Mouse (Mus musculus) forebrain, embryonic 11.5 days (tissue): Measurements from ENCODE around the gene Mobp. TPM values are rescaled to one million over a fixed set of nuclear protein-coding genes. Genes with fewer than 3 reads are reported as not detected.
A peak's percentile ranks its signal among the peaks of the same experiment; 100 is the strongest.

Experiments used
- ATAC-seq: fragments of 200-750 bp; cut with Nextera tagmentation; replicated peaks from 2 replicates; pipeline ENCODE4 v1.8.0; 2017; ENCODE audit warnings: moderate TSS enrichment; ENCODE audit not compliant: low FRiP score
- DNase-seq: peaks from one replicate; pipeline ENCODE4 v3.0.0-alpha.2; 2017; ENCODE audit warnings: low spot score
- H3K27ac ChIP-seq: fragments of 300-500 bp; sonication (generic); 2 replicates; pipeline ENCODE4 v1.5.1; 2014; ENCODE audit warnings: low read depth, low read length
- H3K27me3 ChIP-seq: fragments of 300-500 bp; sonication (generic); 2 replicates; pipeline ENCODE4 v1.6.1; 2014; ENCODE audit warnings: mild to moderate bottlenecking, low read length, mixed read lengths; ENCODE audit not compliant: control insufficient read depth, insufficient read depth
- H3K36me3 ChIP-seq: fragments of 300-500 bp; sonication (generic); 2 replicates; pipeline ENCODE4 v1.6.1; 2014; ENCODE audit warnings: mild to moderate bottlenecking, low read length, moderate library complexity, mixed read lengths; ENCODE audit not compliant: control insufficient read depth, insufficient read depth
- H3K4me1 ChIP-seq: fragments of 300-500 bp; sonication (generic); replicated peaks from 2 replicates; pipeline ENCODE4 v1.6.1; 2014; ENCODE audit warnings: low read length, mixed read lengths; ENCODE audit not compliant: control insufficient read depth, insufficient read depth
- H3K4me2 ChIP-seq: fragments of 300-500 bp; sonication (generic); 2 replicates; pipeline ENCODE4 v1.6.1; 2014; ENCODE audit warnings: low read depth, mild to moderate bottlenecking, low read length, moderate library complexity, mixed read lengths; ENCODE audit not compliant: severe bottlenecking
- H3K4me3 ChIP-seq: fragments of 300-500 bp; sonication (generic); 2 replicates; pipeline ENCODE4 v1.5.1; 2014; ENCODE audit warnings: low read depth, low read length
- H3K9ac ChIP-seq: fragments of 300-500 bp; sonication (generic); 2 replicates; pipeline ENCODE4 v1.6.1; 2014; ENCODE audit warnings: low read length
- H3K9me3 ChIP-seq: fragments of 300-500 bp; sonication (generic); 2 replicates; pipeline ENCODE4 v1.6.1; 2016; ENCODE audit warnings: low read length, mixed read lengths; ENCODE audit not compliant: control insufficient read depth
- WGBS: fragments of 180-500 bp; shearing (Covaris S2); extraction: QIAGEN DNeasy Blood & Tissue Kit; methylation state at CpG from one replicate; pipeline ENCODE4 v1.1.7; 2014; 5-methylcytosine and 5-hydroxymethylcytosine counted together
- polyA plus RNA-seq: library from polyadenylated mRNA; unstranded; fragments of >200 nt; fragmentation: Nextera tagmentation; extraction: Ambion mirVana; gene quantifications from 2 replicates; pipeline ENCODE4 v1.2.1, GENCODE M21; 2014

Mobp gene
- polyA plus RNA-seq, 1 experiment from 2014 or later, result 1.9 TPM

DNA sequence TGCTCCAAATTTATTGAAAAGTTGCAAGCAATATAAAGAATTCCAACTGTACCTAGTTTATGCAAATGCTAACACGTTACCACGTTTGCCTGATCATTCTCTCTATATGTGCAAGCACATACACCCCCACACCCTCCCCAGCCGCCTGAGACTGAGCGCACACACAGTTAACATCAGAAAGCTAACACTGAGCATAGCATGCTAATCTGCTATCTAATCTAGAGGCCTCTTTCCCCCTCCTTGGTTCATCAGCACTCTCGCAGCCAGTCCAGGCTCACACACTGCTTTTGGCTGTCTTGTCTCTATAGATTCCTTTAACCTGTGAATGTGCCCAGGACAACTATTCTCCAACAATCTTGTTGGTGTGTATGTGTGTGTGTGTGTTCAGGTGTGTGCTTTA lies 1.6 kb downstream of the Mobp start:
- Histone ChIP-seq H3K36me3 (no peaks in the 10 kb centered on the region), H3K4me3 (no peak overlapping the region), H3K4me1 (peaks cover 5% of the 10 kb centered on the region; the same call in 1 of the 2 replicates), H3K9ac (no peak overlapping the region), H3K27ac (no peak overlapping the region), H3K4me2 (no peak overlapping the region), H3K9me3 (no peaks in the 10 kb centered on the region), H3K27me3 (no peaks in the 10 kb centered on the region)
- DNase-seq, result no peak
- ATAC-seq, result no peak
- 78% methylated on average over 5 of the region's 5 CpGs for WGBS

DNA sequence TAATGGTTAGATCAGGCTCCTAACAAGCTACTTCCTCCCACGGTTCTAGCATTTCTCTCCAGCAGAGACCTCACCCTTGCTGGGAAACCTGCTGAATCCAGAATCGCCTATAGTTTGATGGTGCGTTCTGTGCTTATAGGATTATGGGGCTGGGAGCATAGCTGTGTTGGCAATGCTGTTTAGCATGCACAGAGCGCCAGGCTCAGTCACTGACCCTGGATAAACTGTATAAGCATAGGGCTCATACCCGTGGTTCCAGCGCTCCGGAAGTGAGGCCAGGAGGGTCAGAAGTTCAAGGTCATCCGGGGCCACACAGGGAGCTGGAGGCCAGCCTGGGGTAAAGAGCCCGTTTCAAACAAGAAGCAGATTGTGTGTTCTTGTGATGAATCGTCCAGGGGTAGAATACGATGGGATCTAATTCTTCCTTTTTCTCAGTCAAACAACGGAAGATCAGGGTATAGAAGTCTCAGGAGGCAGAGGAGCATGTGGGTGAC lies 2.4 kb downstream of the Mobp start:
- DNase-seq (no peak), ATAC-seq (no peak)
- Histone ChIP-seq H3K27me3 (no peaks in the 10 kb centered on the region), H3K9me3 (no peaks in the 10 kb centered on the region), H3K4me1 (peaks cover 5% of the 10 kb centered on the region; the same call in 1 of the 2 replicates), H3K4me3 (no peak overlapping the region), H3K36me3 (no peaks in the 10 kb centered on the region), H3K27ac (no peak overlapping the region), H3K9ac (no peak overlapping the region), H3K4me2 (no peak overlapping the region)
- 81% methylated on average over 12 of the region's 12 CpGs for WGBS

DNA sequence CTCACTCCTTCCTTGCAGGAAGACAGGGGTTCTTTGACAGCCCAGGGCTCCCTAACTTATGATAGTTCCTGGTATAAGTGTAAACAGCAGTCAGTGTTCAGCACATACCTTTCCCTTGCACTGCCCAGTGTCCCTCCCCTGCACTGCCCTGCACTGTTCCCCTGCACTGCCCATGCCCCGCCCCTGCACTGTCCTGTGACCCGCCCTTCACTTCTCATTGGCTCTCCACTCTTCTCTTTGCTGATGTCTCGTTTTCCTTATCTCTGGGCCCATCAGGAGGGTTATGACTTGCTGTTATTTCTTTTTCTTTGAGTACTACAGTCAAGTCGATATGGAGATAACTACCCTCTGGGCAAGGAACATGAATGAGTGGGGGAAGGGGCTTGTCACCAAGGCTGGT lies 8.5 kb downstream of the Mobp start:
- H3K27ac ChIP-seq, result no peak overlapping the region
- no peaks in the 10 kb centered on the region for H3K27me3 ChIP-seq
- 40% methylated on average over 4 of the region's 4 CpGs for WGBS
- H3K4me3 ChIP-seq, result no peak overlapping the region
- no peaks in the 10 kb centered on the region for H3K36me3 ChIP-seq
- no peak overlapping the region for H3K4me2 ChIP-seq
- DNase-seq (no peak), ATAC-seq (no peak)
- H3K4me1 ChIP-seq, result no peaks in the 10 kb centered on the region; the same call in 1 of the 2 replicates
- H3K9ac ChIP-seq, result no peak overlapping the region
- H3K9me3 ChIP-seq, result no peaks in the 10 kb centered on the region; the same call in 1 of the 2 replicates

DNA sequence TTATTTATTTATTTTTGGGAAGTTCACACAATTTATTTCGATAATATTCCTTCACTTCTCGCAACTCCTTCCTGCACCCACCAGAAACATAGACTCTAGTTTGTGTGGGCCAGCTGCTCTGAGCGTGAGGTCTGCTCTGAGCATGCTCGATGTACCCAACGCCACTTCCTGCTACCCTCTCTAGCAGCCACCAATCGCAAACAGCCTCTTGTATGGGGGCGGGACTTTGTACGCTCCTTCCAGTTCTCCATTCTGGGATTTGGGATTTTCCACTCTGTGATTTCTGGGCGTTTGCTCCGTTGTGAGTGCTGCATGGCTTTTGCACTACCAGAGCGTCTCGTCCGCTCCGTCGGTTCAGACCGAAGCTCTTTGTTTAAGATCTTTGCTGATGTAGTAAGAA lies 14.4 kb downstream of the Mobp start:
- DNase-seq (no peak), ATAC-seq (no peak)
- WGBS, result 86% methylated on average over 16 of the region's 16 CpGs
- no peaks in the 10 kb centered on the region; the same call in 1 of the 2 replicates for H3K9me3 ChIP-seq
- H3K4me1 ChIP-seq, result no peaks in the 10 kb centered on the region
- H3K4me3 ChIP-seq, result no peak overlapping the region
- no peak overlapping the region for H3K9ac ChIP-seq
- no peak overlapping the region for H3K4me2 ChIP-seq
- no peak overlapping the region for H3K27ac ChIP-seq
- H3K36me3 ChIP-seq, result no peaks in the 10 kb centered on the region
- no peaks in the 10 kb centered on the region for H3K27me3 ChIP-seq

GRCm38 (mm10) chr9:120167826-120168225 lies 18.3 kb downstream of the Mobp start:
- no peak for ATAC-seq
- Histone ChIP-seq H3K36me3 (no peaks in the 10 kb centered on the region), H3K9ac (no peak overlapping the region), H3K9me3 (no peaks in the 10 kb centered on the region; the same call in 1 of the 2 replicates), H3K27ac (no peak overlapping the region), H3K4me2 (no peak overlapping the region), H3K4me1 (no peaks in the 10 kb centered on the region), H3K27me3 (no peaks in the 10 kb centered on the region), H3K4me3 (no peak overlapping the region)
- 75% methylated on average over 11 of the region's 11 CpGs for WGBS
- no peak for DNase-seq

- 47% methylated on average over 5 of the region's 5 CpGs for WGBS
- no peak; the same call in 1 of the 2 replicates for ATAC-seq
- no peak overlapping the region for H3K4me2 ChIP-seq
- no peaks in the 10 kb centered on the region for H3K27me3 ChIP-seq
- no peak overlapping the region for H3K9ac ChIP-seq
- DNase-seq, result peak; percentile 75
- no peaks in the 10 kb centered on the region for H3K36me3 ChIP-seq
- H3K9me3 ChIP-seq, result no peaks in the 10 kb centered on the region; the same call in 1 of the 2 replicates
- H3K27ac ChIP-seq, result no peak overlapping the region
- no peak overlapping the region for H3K4me3 ChIP-seq
- no peaks in the 10 kb centered on the region for H3K4me1 ChIP-seq
These were observed 21.8 kb downstream of the Mobp start for GRCm38 (mm10) chr9:120171295-120171694.

- WGBS, result 86% methylated on average over 18 of the region's 18 CpGs
- H3K4me1 ChIP-seq, result no peaks in the 10 kb centered on the region
- no peaks in the 10 kb centered on the region for H3K27me3 ChIP-seq
- H3K36me3 ChIP-seq, result no peaks in the 10 kb centered on the region
- H3K4me2 ChIP-seq, result no peak overlapping the region
- ATAC-seq, result no peak
- no peak overlapping the region for H3K27ac ChIP-seq
- no peaks in the 10 kb centered on the region; the same call in 1 of the 2 replicates for H3K9me3 ChIP-seq
- no peak overlapping the region for H3K4me3 ChIP-seq
- no peak overlapping the region for H3K9ac ChIP-seq
- DNase-seq, result no peak
These were observed 25.1 kb downstream of the Mobp start for GRCm38 (mm10) chr9:120174436-120175137.

- H3K9ac ChIP-seq, result no peak overlapping the region
- DNase-seq (peak; percentile 44), ATAC-seq (no peak)
- H3K9me3 ChIP-seq, result no peaks in the 10 kb centered on the region
- no peak overlapping the region for H3K27ac ChIP-seq
- no peak overlapping the region for H3K4me3 ChIP-seq
- WGBS, result 92% methylated on average over 10 of the region's 10 CpGs
- H3K36me3 ChIP-seq, result no peaks in the 10 kb centered on the region
- H3K4me2 ChIP-seq, result no peak overlapping the region
- H3K4me1 ChIP-seq, result no peaks in the 10 kb centered on the region
- no peaks in the 10 kb centered on the region for H3K27me3 ChIP-seq
These were observed 29.3 kb downstream of the Mobp start for GRCm38 (mm10) chr9:120178813-120179212.

- Histone ChIP-seq H3K9ac (no peak overlapping the region), H3K27me3 (no peaks in the 10 kb centered on the region), H3K36me3 (no peaks in the 10 kb centered on the region), H3K27ac (no peak overlapping the region), H3K9me3 (no peaks in the 10 kb centered on the region), H3K4me1 (no peaks in the 10 kb centered on the region), H3K4me3 (no peak overlapping the region), H3K4me2 (no peak overlapping the region)
- DNase-seq (peak; percentile 67), ATAC-seq (no peak)
- 34% methylated on average over 13 of the region's 13 CpGs for WGBS
These were observed 35.0 kb downstream of the Mobp start for GRCm38 (mm10) chr9:120184499-120184898.
